Mouse (Mus musculus) liver, embryonic 16.5 days (tissue): ENCODE results near the gene Ctla4. TPM values are rescaled to one million over a fixed set of nuclear protein-coding genes. Genes with fewer than 3 reads are reported as not detected.

Experiments
- ATAC-seq: fragments of 200-750 bp; cut with Nextera tagmentation; 2 replicates; pipeline ENCODE4 v1.8.0; 2017; ENCODE audit warnings: low read depth, mild to moderate bottlenecking, moderate number of reproducible peaks, moderate library complexity
- H3K27ac ChIP-seq: fragments of 300-500 bp; sonication (generic); 2 replicates; pipeline ENCODE4 v1.5.1; 2014; ENCODE audit warnings: mild to moderate bottlenecking, low read length
- H3K27me3 ChIP-seq: fragments of 300-500 bp; sonication (generic); 2 replicates; pipeline ENCODE4 v1.6.1; 2014; ENCODE audit warnings: low read depth, low read length, mixed read lengths; ENCODE audit not compliant: control insufficient read depth, insufficient read depth
- H3K36me3 ChIP-seq: fragments of 300-500 bp; sonication (generic); 2 replicates; pipeline ENCODE4 v1.6.1; 2014; ENCODE audit warnings: mild to moderate bottlenecking; ENCODE audit not compliant: control insufficient read depth, insufficient read depth
- H3K4me1 ChIP-seq: fragments of 300-500 bp; sonication (generic); 2 replicates; pipeline ENCODE4 v1.6.1; 2014; ENCODE audit warnings: low read depth, low read length, mixed read lengths; ENCODE audit not compliant: control insufficient read depth
- H3K4me2 ChIP-seq: fragments of 300-500 bp; sonication (generic); 2 replicates; pipeline ENCODE4 v1.6.1; 2014; ENCODE audit warnings: low read depth, low read length, mixed read lengths
- H3K4me3 ChIP-seq: fragments of 300-500 bp; sonication (generic); 2 replicates; pipeline ENCODE4 v1.5.1; 2014; ENCODE audit warnings: low read depth, mild to moderate bottlenecking, low read length
- H3K9ac ChIP-seq: fragments of 300-500 bp; sonication (generic); 2 replicates; pipeline ENCODE4 v1.6.1; 2014; ENCODE audit warnings: low read depth, low read length
- H3K9me3 ChIP-seq: fragments of 300-500 bp; sonication (generic); replicated peaks from 2 replicates; pipeline ENCODE4 v1.6.1; 2016; ENCODE audit warnings: low read length; ENCODE audit not compliant: control insufficient read depth
- WGBS: fragments of 180-500 bp; shearing (Covaris S2); extraction: QIAGEN DNeasy Blood & Tissue Kit; methylation state at CpG from one replicate; pipeline ENCODE4 v1.1.7; 2014; ENCODE audit not compliant: insufficient replicate concordance; 5-methylcytosine and 5-hydroxymethylcytosine counted together
- polyA plus RNA-seq: library from polyadenylated mRNA; unstranded; fragments of >200 nt; fragmentation: Nextera tagmentation; extraction: Ambion mirVana; gene quantifications from 2 replicates; pipeline ENCODE4 v1.2.1, GENCODE M21; 2015

The Ctla4 gene
- polyA plus RNA-seq, 1 experiment from 2014 or later = not detected

- H3K4me3 ChIP-seq = no peak overlapping the region
- no peak overlapping the region for H3K27ac ChIP-seq
- no peaks in the 10 kb centered on the region for H3K4me1 ChIP-seq
- H3K9me3 ChIP-seq = no peaks in the 10 kb centered on the region
- no peak for ATAC-seq
- no peak overlapping the region for H3K9ac ChIP-seq
- H3K36me3 ChIP-seq = no peaks in the 10 kb centered on the region
- 42% methylated on average over 2 of the region's 2 CpGs for WGBS
- H3K27me3 ChIP-seq = no peaks in the 10 kb centered on the region
- no peak overlapping the region for H3K4me2 ChIP-seq
These were observed 56.1 kb downstream of the Ctla4 start for GRCm38 (mm10) chr1:60942921-60943320.

DNA sequence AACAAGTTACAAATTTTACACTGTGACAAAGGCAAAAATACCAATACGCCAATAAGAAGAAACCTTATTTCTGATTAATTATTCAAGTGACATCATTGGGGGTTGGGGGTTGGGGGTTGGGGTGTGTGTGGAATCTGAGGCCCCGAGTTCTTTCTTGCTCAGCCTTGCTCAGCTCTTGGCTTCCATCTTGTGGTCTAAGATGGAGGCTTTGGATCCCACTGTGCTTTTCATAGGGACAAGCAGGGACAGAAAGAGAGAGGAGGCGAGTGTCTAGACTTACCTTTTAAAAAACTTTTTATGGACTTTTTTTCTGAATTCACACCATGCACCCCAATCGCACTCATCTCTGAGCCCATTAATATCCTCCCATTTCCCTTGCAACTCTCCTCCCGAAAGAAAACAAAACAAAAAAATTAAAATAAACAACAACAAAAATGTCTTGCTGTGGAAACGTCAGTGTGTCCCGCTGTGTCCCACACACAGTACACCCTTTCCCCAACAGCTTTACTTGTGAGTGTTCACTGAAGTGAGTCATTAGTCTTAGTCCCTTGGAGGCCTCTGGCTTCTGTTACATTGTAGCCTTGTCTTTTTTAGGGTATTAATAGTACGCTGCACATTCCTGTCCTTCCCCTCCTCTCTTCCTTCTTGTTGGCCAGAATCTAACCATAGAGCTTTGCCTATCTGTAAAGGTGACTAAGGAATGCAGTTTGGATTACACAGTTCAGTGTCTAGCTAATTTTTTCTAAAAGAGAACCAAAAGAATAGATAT lies 59.0 kb downstream of the Ctla4 start:
- Histone ChIP-seq H3K4me2 (no peak overlapping the region), H3K27me3 (no peaks in the 10 kb centered on the region), H3K9ac (no peak overlapping the region), H3K4me1 (no peaks in the 10 kb centered on the region), H3K36me3 (no peaks in the 10 kb centered on the region), H3K9me3 (no peaks in the 10 kb centered on the region), H3K27ac (no peak overlapping the region), H3K4me3 (no peak overlapping the region)
- no peak for ATAC-seq
- 67% methylated on average over 8 of the region's 8 CpGs for WGBS

DNA sequence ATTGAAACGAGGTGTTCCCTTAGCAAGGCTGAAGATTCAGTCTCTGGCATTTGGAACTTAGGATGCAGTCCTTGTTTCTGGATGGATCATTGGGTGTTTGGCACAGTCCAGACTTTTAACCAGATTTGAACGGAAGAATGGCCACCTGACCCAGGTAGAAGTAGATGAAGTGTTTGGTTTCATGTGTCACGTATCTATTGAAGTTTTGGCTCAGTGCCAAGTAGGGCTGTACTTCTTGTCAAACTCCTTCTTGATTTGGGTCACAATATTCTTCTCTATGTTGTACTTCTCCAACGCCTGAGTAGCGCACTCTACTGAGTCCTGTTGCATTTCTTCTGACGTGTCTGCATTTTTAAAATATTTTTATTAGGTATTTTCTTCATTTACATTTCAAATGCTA lies 61.3 kb downstream of the Ctla4 start:
- Histone ChIP-seq H3K4me3 (no peak overlapping the region), H3K27me3 (no peaks in the 10 kb centered on the region), H3K9me3 (no peaks in the 10 kb centered on the region), H3K4me1 (no peaks in the 10 kb centered on the region), H3K4me2 (no peak overlapping the region), H3K36me3 (no peaks in the 10 kb centered on the region), H3K9ac (no peak overlapping the region), H3K27ac (no peak overlapping the region)
- no peak for ATAC-seq
- WGBS = 66% methylated on average over 6 of the region's 6 CpGs

- H3K27ac ChIP-seq = no peak overlapping the region
- WGBS = 48% methylated on average over 7 of the region's 7 CpGs
These were observed 66.2 kb downstream of the Ctla4 start for GRCm38 (mm10) chr1:60952958-60953357.

DNA sequence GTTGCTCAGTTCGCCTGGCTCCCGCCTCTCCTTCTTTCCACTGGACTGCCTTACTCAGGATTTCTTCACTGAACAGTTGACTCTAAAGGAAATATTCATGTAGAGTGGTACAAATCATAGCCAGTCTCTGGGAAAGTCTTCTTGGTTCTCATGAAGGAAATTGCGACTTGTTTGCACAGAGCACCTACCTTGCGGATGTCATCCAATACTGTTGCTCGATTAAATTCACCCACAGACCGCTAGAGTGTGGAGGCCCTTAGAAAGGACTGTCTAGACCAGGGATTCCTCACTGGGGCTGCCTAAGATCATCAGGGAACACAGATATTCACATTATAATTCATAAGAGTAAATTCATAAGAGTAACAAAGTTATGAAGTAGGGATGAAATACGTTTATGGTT lies 66.9 kb downstream of the Ctla4 start:
- Histone ChIP-seq H3K27me3 (no peaks in the 10 kb centered on the region), H3K27ac (no peak overlapping the region), H3K4me2 (no peak overlapping the region), H3K9ac (no peak overlapping the region), H3K4me1 (no peaks in the 10 kb centered on the region), H3K36me3 (no peaks in the 10 kb centered on the region), H3K4me3 (no peak overlapping the region), H3K9me3 (no peaks in the 10 kb centered on the region)
- ATAC-seq = no peak
- 76% methylated on average over 7 of the region's 7 CpGs for WGBS

More at GRCm38 (mm10) chr1:60952958-60953357, 66.2 kb downstream of the Ctla4 start:
- Histone ChIP-seq H3K4me1 (no peaks in the 10 kb centered on the region), H3K4me2 (no peak overlapping the region), H3K9me3 (no peaks in the 10 kb centered on the region), H3K36me3 (no peaks in the 10 kb centered on the region), H3K9ac (no peak overlapping the region), H3K4me3 (no peak overlapping the region), H3K27me3 (no peaks in the 10 kb centered on the region)
- no peak for ATAC-seq

DNA sequence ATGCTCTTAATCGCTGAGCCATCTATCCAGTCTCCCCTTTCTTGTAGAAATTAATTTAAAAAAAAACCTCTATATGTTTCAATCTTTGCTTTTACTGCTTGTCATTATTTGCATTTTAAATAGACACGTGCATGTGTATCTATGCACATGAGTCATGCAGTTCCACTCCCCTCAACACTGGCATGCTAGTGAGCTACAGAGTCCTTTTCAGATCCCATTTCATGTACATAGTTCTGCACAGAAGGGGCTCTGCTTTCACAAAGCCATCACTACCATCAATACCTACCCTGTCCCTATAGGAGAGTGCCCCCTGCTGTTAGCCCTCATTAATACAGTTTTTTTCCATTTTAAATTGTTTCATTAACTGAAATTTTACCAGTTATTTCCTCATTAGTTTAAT lies 68.0 kb downstream of the Ctla4 start:
- no peaks in the 10 kb centered on the region for H3K4me1 ChIP-seq
- ATAC-seq = no peak
- 57% methylated on average over 2 of the region's 2 CpGs for WGBS

DNA sequence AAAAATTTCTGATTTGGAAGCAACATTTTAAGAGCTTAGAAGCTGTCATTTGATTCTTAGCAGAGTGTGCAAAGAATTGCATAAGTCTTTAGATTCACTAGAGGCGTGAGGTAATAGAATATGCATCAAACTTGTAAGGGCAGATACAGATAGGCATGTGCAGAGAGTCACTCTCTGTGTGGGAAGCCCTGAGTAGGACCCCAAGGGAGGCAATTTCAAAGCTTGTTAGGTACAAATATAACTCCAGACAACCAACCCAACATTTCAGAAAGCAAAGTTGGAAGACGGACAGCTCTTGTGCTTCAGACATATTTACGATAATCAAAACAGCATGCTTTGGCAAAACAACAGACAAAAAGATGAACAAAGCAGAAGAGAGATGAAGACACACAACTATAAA lies 68.4 kb downstream of the Ctla4 start:
- Histone ChIP-seq H3K4me2 (no peak overlapping the region), H3K4me3 (no peak overlapping the region), H3K9ac (no peak overlapping the region), H3K27me3 (no peaks in the 10 kb centered on the region), H3K27ac (no peak overlapping the region), H3K4me1 (no peaks in the 10 kb centered on the region), H3K36me3 (no peaks in the 10 kb centered on the region), H3K9me3 (no peaks in the 10 kb centered on the region)
- ATAC-seq = no peak
- WGBS = 84% methylated on average over 3 of the region's 3 CpGs

More for the DNA sequence above, 68.0 kb downstream of the Ctla4 start:
- H3K27me3 ChIP-seq = no peaks in the 10 kb centered on the region
- H3K9ac ChIP-seq = no peak overlapping the region
- H3K4me2 ChIP-seq = no peak overlapping the region
- H3K4me3 ChIP-seq = no peak overlapping the region
- no peak overlapping the region for H3K27ac ChIP-seq
- H3K36me3 ChIP-seq = no peaks in the 10 kb centered on the region
- no peaks in the 10 kb centered on the region for H3K9me3 ChIP-seq

DNA sequence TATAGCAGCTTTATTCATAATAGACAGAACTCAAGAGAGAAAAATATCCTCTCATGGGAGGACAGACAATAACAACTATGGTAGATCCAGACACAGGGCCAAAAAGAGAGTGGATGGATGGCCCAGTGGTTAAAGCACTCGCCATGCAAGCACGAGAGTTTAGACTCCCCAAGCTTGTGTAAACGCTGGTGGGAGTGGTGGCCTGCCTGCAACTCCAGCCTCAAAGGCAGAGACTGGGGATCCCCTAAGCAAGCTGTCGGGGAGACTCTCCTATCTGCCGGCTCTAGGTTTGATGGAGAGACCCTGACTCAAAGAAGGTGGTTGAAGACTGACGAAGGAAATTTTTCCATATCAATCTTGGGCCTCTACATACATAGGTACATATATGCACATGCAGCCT lies 69.4 kb downstream of the Ctla4 start:
- Histone ChIP-seq H3K4me2 (no peak overlapping the region), H3K36me3 (no peaks in the 10 kb centered on the region), H3K4me1 (no peaks in the 10 kb centered on the region), H3K9me3 (no peaks in the 10 kb centered on the region), H3K9ac (no peak overlapping the region), H3K4me3 (no peak overlapping the region), H3K27ac (no peak overlapping the region), H3K27me3 (no peaks in the 10 kb centered on the region)
- ATAC-seq = no peak
- 64% methylated on average over 6 of the region's 6 CpGs for WGBS

GRCm38 (mm10) chr1:60958287-60958686 lies 71.5 kb downstream of the Ctla4 start:
- no peak overlapping the region for H3K4me3 ChIP-seq
- no peak overlapping the region for H3K27ac ChIP-seq
- no peak for ATAC-seq
- H3K9me3 ChIP-seq = no peaks in the 10 kb centered on the region
- H3K36me3 ChIP-seq = no peaks in the 10 kb centered on the region
- H3K4me1 ChIP-seq = no peaks in the 10 kb centered on the region
- WGBS = 61% methylated on average over 1 of the region's 1 CpGs
- no peak overlapping the region for H3K4me2 ChIP-seq
- H3K27me3 ChIP-seq = no peaks in the 10 kb centered on the region
- H3K9ac ChIP-seq = no peak overlapping the region
